Mouse (Mus musculus): ENCODE results near the gene Wwox.

GRCm38 (mm10) chr8:114821543-114821942 lies 382.1 kb downstream of the Wwox start:
- TF ChIP-seq E2F4 (IDR thresholded peaks at IDR 0.05; ENCODE audit: insufficient replicate concordance, low read depth, low read length), result no peak
- no peak for TF ChIP-seq MYC (IDR thresholded peaks at IDR 0.05; ENCODE audit: low read depth, low read length)
- TF ChIP-seq MAZ (IDR thresholded peaks at IDR 0.05; ENCODE audit: low read depth, low read length), result no peak
- no peak for TF ChIP-seq EP300 (IDR thresholded peaks at IDR 0.05; ENCODE audit: low read length)
- TF ChIP-seq POLR2A (IDR thresholded peaks at IDR 0.05; ENCODE audit: low read depth, low read length), result no peak
- no peak for TF ChIP-seq CTCF (conservative IDR thresholded peaks at IDR 0.05 in 1 of 2, IDR thresholded peaks at IDR 0.05 in 1 of 2; ENCODE audit: low read depth in 2 of 2, low read length in 2 of 2)
- no peak for TF ChIP-seq BHLHE40 (IDR thresholded peaks at IDR 0.05; ENCODE audit: low read depth, low read length)
- TF ChIP-seq ZNF384 (IDR thresholded peaks at IDR 0.05; ENCODE audit: low read depth, low read length), result no peak
